Mouse (Mus musculus) leukemia stem cell, adult 10-12 weeks (primary cell): ENCODE results near the gene Guk1. TPM values are rescaled to one million over a fixed set of nuclear protein-coding genes. Genes with fewer than 3 reads are reported as not detected.

Experiments
- polyA plus RNA-seq: library from polyadenylated mRNA; stranded (reverse); fragments of >175 nt; gene quantifications from 2 replicates; pipeline ENCODE4 v1.2.3, GENCODE M21; 2012; ENCODE audit warnings: low replicate concordance

Guk1 gene
- polyA plus RNA-seq = 24.9 and 34.1 TPM in 2 replicates

DNA sequence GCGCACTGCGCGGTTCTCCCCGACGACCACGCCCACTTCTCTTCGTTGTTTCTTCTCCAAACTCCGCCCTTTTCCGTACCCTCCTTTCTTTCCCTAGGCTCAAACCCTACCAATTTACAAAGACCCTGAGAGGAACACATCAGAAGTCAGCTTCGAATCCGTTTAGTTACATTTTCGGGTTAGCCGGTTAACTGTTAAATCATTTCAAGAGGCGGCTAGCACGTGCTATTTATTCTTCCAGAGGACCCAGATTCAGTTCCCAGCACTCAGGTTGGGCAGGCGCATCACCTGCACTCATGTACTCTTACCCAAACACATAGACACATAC is at the start of gene Guk1:
Guk1 (minus strand) TSS at position 154 of the 328 bp plus-strand sequence.

DNA sequence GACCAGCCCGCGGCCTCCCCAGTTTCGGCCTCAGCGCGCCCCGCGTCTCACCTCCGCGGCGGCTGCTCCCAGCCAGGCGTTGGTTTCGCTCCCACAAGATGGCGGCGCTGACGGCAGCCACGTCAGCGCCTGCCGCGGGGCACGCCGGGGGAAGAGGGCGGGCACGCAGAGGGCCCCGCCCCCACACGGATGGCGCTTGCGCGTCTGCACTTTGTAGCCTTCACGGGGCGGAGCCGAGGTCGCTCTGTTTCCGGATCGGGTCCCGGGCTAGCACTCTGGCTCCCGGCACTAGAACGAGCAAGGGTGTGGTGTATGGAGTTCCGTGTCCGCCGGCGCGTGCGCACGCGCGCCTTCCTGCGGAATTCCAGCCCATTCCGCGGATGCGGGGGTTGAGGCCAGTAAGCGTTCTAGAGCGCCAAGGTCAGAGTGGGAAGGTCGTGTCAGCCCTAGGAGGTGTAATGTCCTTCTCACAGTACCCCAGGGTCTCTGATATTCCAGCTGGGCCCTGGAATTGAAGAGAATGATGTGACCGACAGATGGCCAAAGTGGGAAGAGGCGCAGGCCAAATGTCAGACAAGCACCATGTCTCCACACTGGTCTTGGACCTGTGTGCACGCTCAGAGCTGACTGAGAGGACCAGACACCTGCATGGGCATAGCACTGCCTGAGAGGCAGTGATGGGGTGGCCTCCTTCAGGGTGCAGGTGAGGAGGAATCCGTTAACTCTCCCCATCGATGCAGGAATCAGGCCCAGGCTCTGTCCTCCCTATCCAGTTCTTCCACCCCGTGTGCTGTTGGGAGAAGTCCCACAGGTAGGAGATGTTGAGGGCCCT is 36.3 kb upstream of the Guk1 start, which contains the start of gene Arf1:
Arf1 (minus strand) TSS at position 149 of the 832 bp plus-strand sequence.

GRCm38 (mm10) chr11:59208153-59208831 is 16.3 kb upstream of the Guk1 start, which contains the start of gene 2310033P09Rik:
Gene 2310033P09Rik (plus strand): TSS chr11:59208321.

DNA sequence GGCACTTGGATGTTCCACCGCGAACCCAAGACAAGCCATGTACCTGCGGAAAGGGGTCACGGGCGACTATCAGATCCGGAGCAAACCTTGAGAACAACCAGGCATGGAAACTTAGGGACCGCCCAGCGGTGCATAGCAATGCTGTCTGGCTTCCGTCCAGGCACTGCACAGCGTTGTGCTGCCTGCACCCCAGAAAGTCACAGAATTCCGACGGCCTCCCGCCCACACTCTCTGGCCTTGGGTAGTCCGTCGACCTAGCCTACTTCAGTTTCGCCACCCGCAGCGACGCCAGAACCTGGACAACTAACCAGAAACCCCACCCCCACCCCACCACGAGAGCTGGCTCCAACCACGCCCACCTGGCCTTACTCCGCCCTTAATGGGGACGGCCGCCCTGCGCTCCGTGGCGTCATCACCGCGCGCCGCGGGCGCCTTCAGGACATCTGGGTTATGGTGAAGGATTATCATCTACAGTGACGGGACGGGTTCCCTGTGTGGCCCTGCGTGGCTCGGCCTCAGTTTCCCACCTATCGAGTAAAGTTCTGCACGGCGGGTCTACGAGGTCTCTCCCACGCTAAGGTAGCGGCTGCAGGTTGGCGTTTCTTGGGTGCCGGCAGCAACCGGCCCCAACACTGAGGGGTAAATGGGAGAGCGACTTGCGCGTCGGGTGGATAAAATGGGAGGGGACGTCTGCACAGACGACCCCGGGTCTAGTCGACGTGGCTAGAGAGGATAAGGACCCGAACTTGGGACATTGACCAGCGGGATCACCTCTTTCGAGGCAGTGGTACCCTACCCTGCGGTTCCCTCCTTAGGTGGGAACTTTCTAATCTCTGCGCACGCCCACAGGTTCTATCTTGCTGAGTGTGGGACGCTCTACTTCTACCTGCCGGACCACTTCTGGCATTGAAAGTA is 10.3 kb upstream of the Guk1 start, which contains the start of gene Mrpl55:
Mrpl55 (plus strand) TSS at position 406 of the 915 bp plus-strand sequence.

GRCm38 (mm10) chr11:59182864-59183331 is 9.1 kb downstream of the Guk1 start, which contains the start of gene Gjc2:
Gene Gjc2 (minus strand): TSS chr11:59183213.

DNA sequence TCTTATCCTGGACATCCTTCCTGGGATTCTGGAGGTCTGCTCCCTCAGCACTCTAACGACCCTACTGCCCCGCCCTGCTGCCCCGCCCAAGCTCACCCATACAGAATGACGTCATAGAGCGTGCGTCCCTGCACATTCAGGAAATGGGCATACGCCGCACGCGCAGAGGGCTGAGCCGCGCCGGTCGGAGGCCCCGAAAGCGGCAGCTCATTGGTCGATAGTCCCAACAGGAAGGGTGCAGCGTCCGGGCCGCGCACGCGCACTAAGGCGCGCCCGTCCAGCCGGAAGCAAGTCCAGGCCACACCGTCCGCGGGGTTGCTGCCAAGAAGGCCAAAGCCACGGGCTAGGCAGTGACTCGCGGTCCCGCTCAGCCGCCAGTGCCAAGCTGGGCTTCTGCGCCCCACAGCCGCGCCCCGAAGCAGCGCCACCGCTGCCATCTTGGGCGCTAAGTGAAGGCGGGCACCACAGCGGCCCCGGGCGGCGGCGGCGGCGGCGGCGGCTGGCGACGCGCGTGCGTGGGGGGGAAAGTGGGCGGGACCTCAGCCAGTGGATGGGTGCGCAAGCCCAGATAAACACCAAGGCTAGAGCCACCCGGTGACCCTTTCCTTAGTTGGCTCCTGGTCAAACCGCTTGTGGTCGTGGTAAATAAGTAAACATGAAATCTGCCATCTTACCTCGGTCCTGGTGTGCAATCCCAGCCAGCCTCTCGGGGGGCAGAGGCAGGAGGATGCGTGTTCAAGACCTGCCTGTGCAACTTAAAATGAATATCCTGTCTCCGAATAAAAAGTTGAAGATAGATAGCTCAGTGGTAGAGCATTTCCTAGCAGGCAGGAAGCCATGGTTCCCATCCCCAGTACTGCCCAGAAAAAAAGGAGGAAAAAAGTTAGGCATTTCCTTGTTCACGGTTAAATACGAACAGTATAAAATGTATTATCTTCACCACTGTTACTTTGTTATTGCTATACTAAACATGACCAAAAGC is 28.5 kb downstream of the Guk1 start, which contains the start of gene Iba57:
Iba57 (minus strand) TSS at position 485 of the 982 bp plus-strand sequence.

DNA sequence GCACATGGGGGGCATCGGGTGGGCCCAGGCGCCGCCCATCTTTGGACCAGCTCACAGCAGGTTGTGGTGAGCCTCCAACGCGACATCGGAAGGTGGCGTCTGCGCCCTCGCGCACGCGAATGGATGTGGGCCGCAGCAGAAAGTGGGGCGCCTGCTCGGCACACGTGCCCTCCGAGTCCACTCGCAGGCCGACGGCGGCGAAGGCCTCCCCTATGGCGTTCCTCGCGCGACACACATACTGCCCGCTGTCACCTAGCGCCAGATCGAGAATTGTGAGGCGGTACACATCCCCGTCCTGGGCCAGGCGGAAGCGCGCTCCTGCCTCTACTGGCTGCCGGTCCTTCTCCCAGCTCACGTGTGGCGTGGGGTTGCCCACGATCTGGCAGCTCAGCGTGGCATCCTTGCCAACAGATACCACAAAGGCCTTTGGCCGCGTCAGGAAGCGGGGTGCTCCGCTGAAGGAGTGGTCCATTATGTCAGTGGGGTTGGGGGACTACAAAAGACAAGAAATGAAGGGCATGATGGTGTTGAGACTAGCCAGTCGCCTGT is 56.0 kb downstream of the Guk1 start, which contains the start of gene Obscn:
Obscn (minus strand) TSS at position 499 of the 549 bp plus-strand sequence.

Other genes with a start within 250 kb of the Guk1 start
- gene Hist3h2ba, start 243.3 kb downstream of the Guk1 start, polyA plus RNA-seq = 8.1 and 47.9 TPM in 2 replicates
- gene Hist3h2a, start 237.5 kb downstream of the Guk1 start, polyA plus RNA-seq = 8.3 and 12.0 TPM in 2 replicates
- 0.18 TPM in 1 of 2 replicates, not detected in the other for gene Trim17, start 237.5 kb downstream of the Guk1 start, polyA plus RNA-seq
- gene Trim11, start 214.1 kb downstream of the Guk1 start, polyA plus RNA-seq = 53.8 and 55.6 TPM in 2 replicates
- 0.85 and 0.96 TPM in 2 replicates for gene Obscn, start 55.8 kb downstream of the Guk1 start, polyA plus RNA-seq
- 10.8 and 20.5 TPM in 2 replicates for gene Iba57, start 28.5 kb downstream of the Guk1 start, polyA plus RNA-seq
- 0.08 TPM in 1 of 2 replicates, not detected in the other for gene Gjc2, start 9.0 kb downstream of the Guk1 start, polyA plus RNA-seq
- 16.0 and 43.0 TPM in 2 replicates for gene Mrpl55, start 10.3 kb upstream of the Guk1 start, polyA plus RNA-seq
- gene 2310033P09Rik, start 16.1 kb upstream of the Guk1 start, polyA plus RNA-seq = 31.8 and 32.5 TPM in 2 replicates
- 137 and 178 TPM in 2 replicates for gene Arf1, start 36.1 kb upstream of the Guk1 start, polyA plus RNA-seq
- 0.06 TPM in 1 of 2 replicates, not detected in the other for gene Wnt3a, start 98.5 kb upstream of the Guk1 start, polyA plus RNA-seq
- 0.05 TPM in 1 of 2 replicates, not detected in the other for gene Wnt9a, start 114.7 kb upstream of the Guk1 start, polyA plus RNA-seq
- gene Prss38, start 183.4 kb upstream of the Guk1 start, polyA plus RNA-seq = not detected in 2 replicates